In genomic region chr14:71654785-71655627, GRCm38 (mm10) we compare ENCODE assay signal across 26 mouse cellular contexts.
DNase-seq lines count a peak whose midpoint lies in the region; ATAC-seq lines count a peak whose summit lies in the region.
"Had no signal": no experiment of that assay in that cellular context is flagged by ENCODE, and none has a peak within 500 bp of the region (broad histone marks: within the 10 kb centered on the region; RNA-seq: fewer than 3 reads in every experiment).

No protein-coding gene starts in this region.

- H3K9me3 ChIP-seq in embryonic facial prominence, embryonic 11.5 days (replicated peaks; ENCODE audit: control insufficient read depth, low read length) = no peaks in the 10 kb centered on the region
- no peaks in the 10 kb centered on the region for H3K9me3 ChIP-seq in embryonic facial prominence, embryonic 10.5 days
- H3K9me3 ChIP-seq: embryonic facial prominence, embryonic 15.5 days; heart, embryonic 12.5 days; heart, embryonic 15.5 days; hindbrain, embryonic 10.5 days; hindbrain, embryonic 13.5 days had no signal

- ATAC-seq in embryonic facial prominence, embryonic 11.5 days (replicated peaks; ENCODE audit: insufficient number of reproducible peaks, low FRiP score, low TSS enrichment, low read depth) = no peak
- ATAC-seq: CD4-positive, CD25-positive, alpha-beta regulatory T cell, adult 4 months; forebrain, embryonic 14.5 days; forebrain, postnatal 0 days; hindbrain, embryonic 16.5 days had no signal

- H3K4me3 ChIP-seq in embryonic facial prominence, embryonic 11.5 days (ENCODE audit: low read depth, low read length) = no peak overlapping the region
- H3K4me3 ChIP-seq in embryonic facial prominence, embryonic 10.5 days = no peak overlapping the region
- H3K4me3 ChIP-seq: embryonic facial prominence, embryonic 15.5 days; heart, embryonic 12.5 days; heart, embryonic 15.5 days; hindbrain, embryonic 10.5 days; hindbrain, embryonic 13.5 days had no signal

- 50% methylated on average over 3 of the region's 3 CpGs for WGBS in embryonic facial prominence, embryonic 11.5 days
- WGBS in embryonic facial prominence, embryonic 10.5 days = 63% methylated on average over 3 of the region's 3 CpGs

- no peak overlapping the region for H3K9ac ChIP-seq in embryonic facial prominence, embryonic 11.5 days (replicated peaks; ENCODE audit: low read length)
- H3K9ac ChIP-seq: embryonic facial prominence, embryonic 15.5 days; forebrain, postnatal 0 days; heart, embryonic 12.5 days; heart, embryonic 15.5 days; hindbrain, embryonic 13.5 days had no signal

- no peak overlapping the region for H3K27ac ChIP-seq in embryonic facial prominence, embryonic 11.5 days (replicated peaks; ENCODE audit: low read depth, low read length)
- no peak overlapping the region for H3K27ac ChIP-seq in embryonic facial prominence, embryonic 10.5 days (replicated peaks)
- H3K27ac ChIP-seq: embryonic facial prominence, embryonic 15.5 days; heart, embryonic 15.5 days; hindbrain, embryonic 10.5 days; hindbrain, embryonic 13.5 days had no signal

- H3K27me3 ChIP-seq in embryonic facial prominence, embryonic 11.5 days (ENCODE audit: control insufficient read depth, insufficient read depth, low read length) = no peaks in the 10 kb centered on the region
- H3K27me3 ChIP-seq in embryonic facial prominence, embryonic 10.5 days (replicated peaks; ENCODE audit: low read depth, poor library complexity, severe bottlenecking) = no peaks in the 10 kb centered on the region
- H3K27me3 ChIP-seq: embryonic facial prominence, embryonic 15.5 days; heart, embryonic 12.5 days; heart, embryonic 15.5 days; hindbrain, embryonic 13.5 days had no signal

- H3K36me3 ChIP-seq in embryonic facial prominence, embryonic 11.5 days (replicated peaks; ENCODE audit: control insufficient read depth, insufficient read depth, low read depth, low read length) = no peaks in the 10 kb centered on the region
- no peaks in the 10 kb centered on the region for H3K36me3 ChIP-seq in embryonic facial prominence, embryonic 10.5 days (replicated peaks)
- H3K36me3 ChIP-seq: embryonic facial prominence, embryonic 15.5 days; heart, embryonic 12.5 days; heart, embryonic 15.5 days; hindbrain, embryonic 10.5 days; hindbrain, embryonic 13.5 days had no signal

- no peaks in the 10 kb centered on the region for H3K4me1 ChIP-seq in embryonic facial prominence, embryonic 11.5 days (ENCODE audit: control insufficient read depth, insufficient read depth, low read length)
- peaks cover under 1% of the 10 kb centered on the region; the same call in 1 of the 2 replicates for H3K4me1 ChIP-seq in embryonic facial prominence, embryonic 10.5 days
- H3K4me1 ChIP-seq: embryonic facial prominence, embryonic 15.5 days; heart, embryonic 15.5 days; hindbrain, embryonic 10.5 days; hindbrain, embryonic 13.5 days had no signal

- no peak overlapping the region for H3K4me2 ChIP-seq in embryonic facial prominence, embryonic 11.5 days (ENCODE audit: low read depth, low read length)
- H3K4me2 ChIP-seq: embryonic facial prominence, embryonic 15.5 days; heart, embryonic 12.5 days; heart, embryonic 15.5 days; hindbrain, embryonic 13.5 days had no signal

- peak; percentile 78 for DNase-seq in embryonic facial prominence, embryonic 11.5 days (ENCODE audit: low spot score)
- DNase-seq in embryonic facial prominence, embryonic 10.5 days (ENCODE audit: low spot score) = no peak
- peak; percentile 16 for DNase-seq in retina, postnatal 1 day
- DNase-seq in retina, embryonic 14.5 days (ENCODE audit: low spot score) = no peak
- DNase-seq in forelimb bud, embryonic 11.5 days (ENCODE audit: low read depth, low spot score) = peak; percentile 56
- DNase-seq in mesoderm, embryonic 11.5 days (ENCODE audit: low read depth, low spot score) = peak; percentile 17
- DNase-seq in lung, postnatal 36 days = no peak
- no peak for DNase-seq in adrenal gland, postnatal 4 days (ENCODE audit: low spot score in 2 of 2)
- DNase-seq: adrenal gland, adult 2 months; adrenal gland, postnatal 14 days; cerebellum, adult 18-20 months; cerebellum, adult 9-10 months; cerebellum, postnatal 14 days; forebrain, postnatal 0 days; gastrocnemius, postnatal 25 days; heart, adult 18-20 months; heart, postnatal 10 days; heart, postnatal 36 days had no signal

Comparison
In these comparisons a context has a peak if more than half of its experiments do, and no peak if none do; other contexts are left out.
1. DNase-seq: peak in embryonic facial prominence, embryonic 11.5 days (single experiment), retina, postnatal 1 day (single experiment), forelimb bud, embryonic 11.5 days (single experiment) and mesoderm, embryonic 11.5 days (single experiment); none in embryonic facial prominence, embryonic 10.5 days (single experiment), retina, embryonic 14.5 days (single experiment), lung, postnatal 36 days (single experiment) and adrenal gland, postnatal 4 days (0 of 2).